12 mouse cellular contexts compared by ENCODE assay signal in genomic region chr17:11352778-11353552, GRCm38 (mm10).
DNase-seq lines count a peak whose midpoint lies in the region; ATAC-seq and TF ChIP-seq lines count a peak whose summit lies in the region.
"Had no signal": no experiment of that assay in that cellular context is flagged by ENCODE, and none has a peak within 500 bp of the region (broad histone marks: within the 10 kb centered on the region; RNA-seq: fewer than 3 reads in every experiment).

No protein-coding gene starts in this region.

- H3K36me3 ChIP-seq in lung, postnatal 0 days (ENCODE audit: insufficient read depth, low read length): no peaks in the 10 kb centered on the region
- H3K36me3 ChIP-seq: embryonic facial prominence, embryonic 10.5 days; heart, embryonic 13.5 days; intestine, embryonic 15.5 days; limb, embryonic 10.5 days had no signal

- no peaks in the 10 kb centered on the region for H3K9me3 ChIP-seq in lung, postnatal 0 days (ENCODE audit: low read length)
- H3K9me3 ChIP-seq: embryonic facial prominence, embryonic 10.5 days; heart, embryonic 13.5 days; intestine, embryonic 15.5 days; limb, embryonic 10.5 days had no signal

- H3K27me3 ChIP-seq in lung, postnatal 0 days (replicated peaks; ENCODE audit: insufficient read depth, low read length): no peaks in the 10 kb centered on the region
- H3K27me3 ChIP-seq: intestine, embryonic 15.5 days had no signal

- no peak overlapping the region for H3K9ac ChIP-seq in lung, postnatal 0 days (replicated peaks; ENCODE audit: low read depth)
- H3K9ac ChIP-seq: heart, embryonic 13.5 days; intestine, embryonic 15.5 days had no signal

- ATAC-seq in cerebellum, adult (ENCODE audit: insufficient number of reproducible peaks, low FRiP score, low TSS enrichment): peak; percentile 91
- ATAC-seq in lung, postnatal 0 days: no peak
- ATAC-seq: intestine, embryonic 15.5 days had no signal

- no peak overlapping the region for H3K4me2 ChIP-seq in lung, postnatal 0 days (replicated peaks; ENCODE audit: low read depth, low read length)
- H3K4me2 ChIP-seq: heart, embryonic 13.5 days; intestine, embryonic 15.5 days had no signal

- no peak for TF ChIP-seq EP300 in lung, postnatal 0 days (IDR thresholded peaks at IDR 0.05)

- no peak for TF ChIP-seq CTCF in bone marrow macrophage, adult 2 months (IDR thresholded peaks at IDR 0.05; ENCODE audit: low read depth, low read length)
- TF ChIP-seq CTCF in lung, postnatal 0 days (IDR thresholded peaks at IDR 0.05): no peak

- no peak overlapping the region for H3K4me3 ChIP-seq in bone marrow macrophage, adult 2 months (ENCODE audit: insufficient read depth, low read length)
- H3K4me3 ChIP-seq in lung, postnatal 0 days (ENCODE audit: low read depth, low read length): no peak overlapping the region
- H3K4me3 ChIP-seq: embryonic facial prominence, embryonic 10.5 days; heart, embryonic 13.5 days; intestine, embryonic 15.5 days; limb, embryonic 10.5 days had no signal

- peak overlapping the region; percentile 47 for H3K27ac ChIP-seq in bone marrow macrophage, adult 2 months (ENCODE audit: insufficient read depth, low read depth, low read length)
- no peak overlapping the region for H3K27ac ChIP-seq in lung, postnatal 0 days (ENCODE audit: low read length)
- H3K27ac ChIP-seq: embryonic facial prominence, embryonic 10.5 days; heart, embryonic 13.5 days; intestine, embryonic 15.5 days; limb, embryonic 10.5 days had no signal

- TF ChIP-seq POLR2A in bone marrow macrophage, adult 2 months (IDR thresholded peaks at IDR 0.05; ENCODE audit: borderline replicate concordance, low read depth, low read length): no peak

- peaks cover 14% of the 10 kb centered on the region for H3K4me1 ChIP-seq in bone marrow macrophage, adult 2 months (ENCODE audit: control insufficient read depth, insufficient read depth, low read length)
- H3K4me1 ChIP-seq in lung, postnatal 0 days (ENCODE audit: insufficient read depth, low read depth, low read length): no peaks in the 10 kb centered on the region
- H3K4me1 ChIP-seq: embryonic facial prominence, embryonic 10.5 days; heart, embryonic 13.5 days; intestine, embryonic 15.5 days had no signal

- no peak for DNase-seq in cerebellum, postnatal 4 days (ENCODE audit: low spot score in 2 of 2)
- peak; percentile 50 for DNase-seq in layer of hippocampus, adult 9-11 months
- DNase-seq in layer of hippocampus, adult 9-10 months (ENCODE audit: low spot score): no peak
- peak; percentile 7 for DNase-seq in lung, postnatal 0 days (ENCODE audit: low spot score)
- no peak for DNase-seq in kidney, adult 18-20 months
- no peak for DNase-seq in spleen, adult 18-20 months

- WGBS in lung, postnatal 0 days: 38% methylated on average over 1 of the region's 1 CpGs

Comparison
In these comparisons a context has a peak if more than half of its experiments do, and no peak if none do; other contexts are left out.
1. DNase-seq: peak in layer of hippocampus, adult 9-11 months (single experiment) and lung, postnatal 0 days (single experiment); none in cerebellum, postnatal 4 days (0 of 2), layer of hippocampus, adult 9-10 months (single experiment), kidney, adult 18-20 months (single experiment) and spleen, adult 18-20 months (0 of 2).